Mouse (Mus musculus) ES-CJ7 (cell line): ENCODE data around the gene Zfp574.

ENCODE experiments used
- DNase-seq: peaks from one replicate; pipeline ENCODE4 v3.0.0; 2011; ENCODE audit warnings: low read depth, low spot score

Gene Zfp574

DNA sequence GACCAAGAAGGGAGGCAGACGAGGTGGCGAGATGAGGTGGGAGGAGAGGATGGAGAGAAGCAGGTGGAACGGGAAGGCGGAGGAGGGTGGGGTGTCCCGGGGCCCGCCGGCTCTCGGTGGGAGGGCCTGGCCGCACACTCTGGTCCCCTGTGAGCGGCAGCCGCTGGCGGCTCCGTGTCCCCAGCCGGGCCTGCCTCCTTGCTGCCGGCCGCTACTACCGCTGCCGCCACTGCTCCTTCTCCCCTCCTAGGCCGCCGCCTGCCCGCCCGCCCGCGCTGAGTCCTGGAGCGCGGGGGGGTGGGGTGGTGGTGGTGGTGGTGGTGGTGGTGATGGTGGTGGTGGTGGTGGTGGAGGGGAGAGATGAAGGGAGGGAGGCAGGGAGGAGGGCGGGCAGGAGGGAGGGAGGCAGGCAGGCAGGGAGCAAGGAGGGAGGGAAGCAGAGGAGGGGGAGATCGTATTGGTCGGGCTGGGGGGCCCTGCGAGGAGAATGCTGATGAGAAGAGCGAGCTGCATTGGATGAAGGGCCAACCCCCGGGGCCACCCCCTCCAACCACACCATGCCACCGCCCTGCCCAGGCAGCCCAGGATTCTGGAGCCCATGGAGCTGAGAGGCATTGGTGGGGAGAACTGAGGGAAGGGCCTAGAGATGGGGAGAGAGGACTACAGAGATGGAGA, 486 bp downstream of the Zfp574 start:
- DNase-seq, result no peak

DNA sequence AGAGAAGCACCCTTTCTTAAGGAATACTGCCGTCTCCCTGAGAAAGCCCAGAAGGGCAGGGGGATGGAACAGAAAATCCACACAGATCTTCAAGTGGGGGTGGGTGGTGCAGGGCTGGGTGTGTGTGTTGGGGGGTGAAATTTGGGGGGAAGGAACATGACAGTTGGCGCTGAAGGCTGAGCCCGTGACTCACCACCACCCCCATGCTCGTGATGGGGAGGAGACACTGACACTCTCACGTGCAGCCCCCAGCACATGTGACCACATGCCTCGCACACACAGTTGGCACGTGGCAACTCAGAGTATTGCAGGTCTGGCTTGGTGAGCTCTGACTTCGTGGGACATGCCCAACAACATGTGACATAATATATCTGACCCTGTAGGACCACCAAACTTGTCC, 1.6 kb downstream of the Zfp574 start:
- no peak for DNase-seq

DNA sequence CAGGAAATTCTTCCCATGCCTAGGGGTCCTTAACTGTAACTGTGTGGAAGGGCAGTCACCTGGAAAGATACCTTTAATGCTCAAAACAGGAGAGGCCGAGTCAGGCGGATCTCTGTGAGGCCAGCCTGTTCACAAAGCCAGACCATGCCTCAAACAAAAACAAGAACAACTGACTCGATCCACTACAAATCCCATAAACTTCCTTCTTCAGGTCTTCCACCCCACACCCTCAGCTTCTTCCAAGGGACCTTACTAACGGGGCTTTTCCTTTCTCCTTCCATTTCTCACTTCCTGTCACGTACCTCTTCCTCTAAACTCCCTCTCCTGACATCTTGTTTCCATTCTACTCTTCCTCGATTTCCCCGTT, 3.9 kb downstream of the Zfp574 start:
- DNase-seq, result no peak

- peak; percentile 99 for DNase-seq
Measured at GRCm38 (mm10) chr7:25076663-25077413, 4.5 kb downstream of the Zfp574 start.

DNA sequence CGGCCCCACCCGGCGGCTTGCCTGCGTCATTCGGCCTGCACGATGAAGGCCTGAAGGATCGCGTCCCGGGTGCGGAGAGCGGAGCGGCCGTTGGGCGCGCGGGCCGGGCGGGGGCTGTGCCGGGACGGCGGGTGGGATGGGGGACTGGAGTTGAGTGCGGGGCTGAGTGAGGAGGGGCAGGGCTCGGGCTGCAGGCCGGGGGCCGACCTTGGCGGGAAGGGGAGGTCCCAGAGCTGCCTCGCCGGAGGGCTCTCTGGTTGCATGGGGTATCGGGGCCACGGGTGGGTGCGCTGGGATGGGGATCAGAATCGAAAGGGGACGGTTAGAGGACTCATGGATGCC, 5.0 kb downstream of the Zfp574 start:
- peak; percentile 46 for DNase-seq

DNA sequence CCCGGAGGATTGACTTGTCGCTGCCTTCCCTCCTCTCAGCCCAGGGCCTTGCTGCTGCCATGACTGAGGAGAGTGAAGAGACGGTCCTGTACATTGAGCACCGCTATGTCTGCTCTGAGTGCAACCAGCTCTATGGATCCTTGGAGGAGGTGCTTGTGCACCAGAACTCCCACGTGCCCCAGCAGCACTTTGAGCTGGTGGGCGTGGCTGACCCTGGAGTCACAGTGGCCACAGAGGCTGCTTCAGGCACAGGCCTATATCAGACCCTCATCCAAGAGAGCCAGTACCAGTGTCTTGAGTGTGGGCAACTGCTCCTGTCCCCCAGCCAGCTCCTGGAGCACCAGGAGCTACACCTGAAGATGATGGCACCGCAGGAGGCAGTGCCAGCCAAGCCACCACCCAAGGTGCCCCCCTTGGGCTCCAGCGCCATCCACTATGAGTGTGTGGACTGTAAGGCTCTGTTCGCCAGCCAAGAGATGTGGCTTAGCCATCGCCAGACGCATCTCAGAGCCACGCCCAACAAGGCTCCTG, 7.2 kb downstream of the Zfp574 start:
- peak; percentile 47 for DNase-seq

DNA sequence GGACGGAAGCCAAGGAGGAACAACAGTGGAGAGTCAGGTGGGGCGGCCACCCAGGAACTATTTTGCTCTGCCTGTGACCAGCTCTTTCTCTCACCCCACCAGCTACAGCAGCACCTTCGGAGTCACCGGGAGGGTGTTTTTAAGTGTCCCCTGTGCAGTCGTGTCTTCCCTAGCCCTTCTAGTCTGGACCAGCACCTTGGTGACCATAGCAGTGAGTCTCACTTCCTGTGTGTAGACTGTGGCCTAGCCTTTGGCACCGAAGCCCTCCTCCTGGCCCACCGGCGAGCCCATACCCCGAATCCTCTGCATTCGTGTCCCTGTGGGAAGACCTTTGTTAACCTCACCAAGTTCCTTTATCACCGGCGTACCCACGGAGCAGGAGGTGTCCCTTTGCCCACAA, 8.1 kb downstream of the Zfp574 start:
- no peak for DNase-seq

DNA sequence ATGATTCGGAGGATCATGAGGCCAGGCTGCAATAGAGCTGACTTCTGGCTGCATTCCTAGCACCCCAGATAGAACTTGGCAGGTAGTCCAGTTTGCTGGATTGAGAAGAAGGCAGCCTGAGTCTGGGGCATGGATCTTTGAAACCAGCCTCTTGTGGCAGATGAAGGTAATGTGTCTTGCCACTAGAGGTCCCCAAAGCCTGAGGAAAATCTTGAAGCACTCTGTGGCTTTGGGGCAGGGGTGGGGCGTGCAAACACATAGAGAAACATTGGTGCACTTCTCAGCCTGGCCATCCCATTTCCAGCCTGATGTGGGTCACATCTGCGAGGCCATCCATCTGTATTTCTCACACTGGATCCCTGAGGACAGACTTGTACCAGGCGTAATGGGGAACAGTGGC, 10.1 kb downstream of the Zfp574 start:
- peak; percentile 86 for DNase-seq

- no peak for DNase-seq
Measured at GRCm38 (mm10) chr7:25084621-25085020, 12.3 kb downstream of the Zfp574 start.

- peak; percentile 77 for DNase-seq
Measured at GRCm38 (mm10) chr7:25086656-25087055, 14.3 kb downstream of the Zfp574 start.

- DNase-seq, result no peak
Measured at GRCm38 (mm10) chr7:25087256-25087912, 15.0 kb downstream of the Zfp574 start.

DNA sequence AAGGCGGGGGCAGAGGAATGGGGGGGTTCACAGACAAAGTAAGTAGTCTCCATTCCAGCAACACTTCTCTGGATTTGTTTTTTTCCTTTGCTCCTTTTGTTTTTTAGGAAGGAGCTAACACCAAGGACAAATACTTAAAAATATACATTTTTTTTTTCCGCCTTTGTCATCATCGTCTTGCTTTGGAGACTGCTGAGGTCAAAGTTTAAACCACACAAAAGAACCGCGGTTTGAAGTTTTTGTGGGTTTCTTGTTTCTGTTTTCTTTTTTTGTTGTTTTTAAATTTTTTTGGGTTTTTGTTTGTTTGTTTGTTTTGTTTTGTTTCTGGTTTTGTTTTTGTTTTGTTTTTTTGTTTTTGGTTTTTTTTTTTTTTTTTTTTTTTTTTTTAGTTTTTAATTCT, 15.6 kb downstream of the Zfp574 start:
- DNase-seq, result no peak

DNA sequence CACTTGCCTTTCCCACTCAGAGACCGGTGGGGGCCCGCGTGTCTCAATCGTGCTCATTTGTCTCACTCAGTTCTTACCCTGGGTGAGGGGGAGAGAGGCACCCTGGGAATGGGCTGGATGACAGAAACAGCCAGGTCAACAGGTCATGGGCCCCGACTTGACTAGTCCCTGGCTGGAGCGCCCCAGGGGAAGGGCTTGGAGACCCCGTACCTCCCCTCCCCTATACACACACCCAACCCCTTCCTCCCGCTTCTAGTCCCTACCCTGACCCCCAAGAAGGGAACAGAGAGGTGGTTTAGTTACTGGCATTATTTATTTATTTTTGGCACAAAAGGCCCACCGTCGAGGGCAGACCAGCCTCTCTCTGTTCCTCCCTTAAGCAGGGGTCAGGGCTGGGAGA, 16.2 kb downstream of the Zfp574 start:
- DNase-seq, result peak; percentile 58

GRCm38 (mm10) chr7:25088968-25089367, 16.6 kb downstream of the Zfp574 start:
- no peak for DNase-seq

- DNase-seq, result no peak
Measured at GRCm38 (mm10) chr7:25089875-25090274, 17.5 kb downstream of the Zfp574 start.

DNA sequence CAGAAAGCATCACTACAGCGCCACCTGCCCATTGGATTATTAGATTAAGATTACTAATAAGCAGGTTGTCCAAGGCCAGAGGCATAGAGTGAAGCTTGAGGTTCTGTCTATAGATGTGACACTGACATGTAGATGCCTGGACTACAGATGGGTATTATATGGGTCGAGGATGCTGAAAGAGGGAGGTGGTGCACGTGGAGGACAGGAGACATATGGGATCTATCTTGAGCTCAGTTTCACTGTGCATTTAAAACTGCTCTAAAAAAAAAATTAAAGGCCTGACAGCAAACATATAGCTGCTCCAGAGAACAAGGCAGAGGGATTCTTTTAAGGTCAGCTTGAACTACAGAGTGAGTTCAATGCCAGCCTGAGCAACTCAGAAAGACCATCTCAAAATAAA, 25.8 kb downstream of the Zfp574 start:
- DNase-seq, result no peak

DNA sequence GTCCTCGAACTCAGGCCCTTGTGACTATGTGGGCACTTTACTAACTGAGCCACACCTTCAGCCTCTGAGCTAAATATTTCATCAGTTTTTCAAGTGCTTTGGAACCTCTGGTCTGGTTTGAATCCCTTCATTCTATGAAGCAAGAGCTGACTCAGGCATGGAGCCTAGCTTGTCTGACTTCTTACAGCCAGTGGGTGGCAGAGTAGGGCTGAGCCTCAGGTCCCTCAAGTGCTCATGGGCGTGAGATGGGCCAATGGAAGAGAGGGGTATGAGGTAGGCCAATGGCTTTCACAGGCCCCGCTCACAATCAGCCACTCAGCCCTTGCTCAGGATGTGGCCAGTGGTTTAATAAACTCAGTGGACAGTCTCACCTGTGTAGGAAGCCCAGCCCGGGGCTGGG, 27.2 kb downstream of the Zfp574 start:
- DNase-seq, result peak; percentile 81

- DNase-seq, result peak; percentile 80
Measured at GRCm38 (mm10) chr7:25105411-25106160, 33.2 kb downstream of the Zfp574 start.

- DNase-seq, result peak; percentile 38
Measured at GRCm38 (mm10) chr7:25106790-25107502, 34.6 kb downstream of the Zfp574 start.

- no peak for DNase-seq
Measured at GRCm38 (mm10) chr7:25109355-25109754, 37.0 kb downstream of the Zfp574 start.

DNA sequence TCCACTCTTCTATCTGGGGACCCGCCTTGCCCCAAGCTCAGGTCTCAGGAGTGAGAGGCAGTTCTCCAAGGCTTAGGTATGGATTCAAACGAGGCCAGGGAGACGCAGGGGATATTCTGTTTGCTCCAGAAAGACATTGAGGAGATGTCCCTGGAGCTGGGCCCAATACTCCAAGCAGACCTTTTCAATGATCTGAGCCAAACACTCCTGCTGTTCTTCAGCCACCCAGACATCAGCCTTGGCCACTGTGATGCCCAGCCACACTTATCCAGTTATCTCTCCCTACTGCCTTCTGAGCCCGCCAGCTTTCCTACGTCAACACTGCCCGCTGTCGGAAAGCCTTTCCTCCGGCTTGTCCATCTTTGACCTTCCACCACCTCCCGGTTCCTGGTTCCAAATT, 38.0 kb downstream of the Zfp574 start:
- no peak for DNase-seq
